Mouse (Mus musculus) CD4-positive helper T cell, adult 2 months (primary cell): ENCODE data around the gene Cep250.
A peak's percentile ranks its signal among the peaks of the same experiment; 100 is the strongest.

Experiments
- DNase-seq: peaks from one replicate; pipeline ENCODE4 v3.0.0-alpha.2; 2012; ENCODE audit warnings: low read depth, missing footprints, low spot score

Cep250 gene

DNA sequence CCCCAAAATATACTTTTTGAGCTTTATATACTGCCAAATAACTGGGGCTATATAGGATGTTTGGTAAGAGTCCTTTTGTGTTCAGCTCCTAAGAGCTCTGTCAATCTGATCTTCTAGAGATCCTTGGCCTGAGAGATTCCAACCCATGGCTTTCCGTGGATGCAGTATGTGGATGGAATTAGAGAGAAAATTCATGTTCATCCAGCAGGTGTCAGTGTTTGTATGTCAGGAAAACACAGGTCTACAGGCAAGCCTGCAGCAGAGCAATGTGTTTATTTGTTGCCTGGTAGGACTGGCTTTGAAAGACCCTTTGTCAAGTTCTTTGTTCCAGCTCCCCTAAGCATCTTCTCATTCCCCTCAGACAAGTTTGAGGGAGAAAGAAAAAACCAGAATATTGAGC is 6.7 kb downstream of the Cep250 start:
- no peak for DNase-seq

DNA sequence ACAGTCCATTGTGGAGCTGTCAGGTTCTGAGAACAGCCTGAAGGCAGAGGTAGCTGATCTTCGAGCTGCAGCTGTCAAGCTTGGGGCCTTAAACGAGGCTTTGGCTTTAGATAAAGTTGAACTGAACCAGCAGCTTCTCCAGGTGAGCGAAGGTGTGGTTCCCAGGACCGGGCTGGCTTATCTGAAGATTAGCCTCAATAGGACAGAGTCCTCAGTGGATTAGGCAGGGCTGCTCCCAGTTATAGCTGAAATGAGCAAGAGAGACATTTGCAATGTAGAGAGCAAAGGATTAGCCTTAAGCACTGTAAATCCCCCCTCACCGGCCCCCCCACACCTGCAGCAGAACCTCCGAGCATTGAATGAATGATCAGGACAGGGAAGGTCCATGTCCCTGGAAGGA is 17.1 kb downstream of the Cep250 start:
- no peak for DNase-seq

DNA sequence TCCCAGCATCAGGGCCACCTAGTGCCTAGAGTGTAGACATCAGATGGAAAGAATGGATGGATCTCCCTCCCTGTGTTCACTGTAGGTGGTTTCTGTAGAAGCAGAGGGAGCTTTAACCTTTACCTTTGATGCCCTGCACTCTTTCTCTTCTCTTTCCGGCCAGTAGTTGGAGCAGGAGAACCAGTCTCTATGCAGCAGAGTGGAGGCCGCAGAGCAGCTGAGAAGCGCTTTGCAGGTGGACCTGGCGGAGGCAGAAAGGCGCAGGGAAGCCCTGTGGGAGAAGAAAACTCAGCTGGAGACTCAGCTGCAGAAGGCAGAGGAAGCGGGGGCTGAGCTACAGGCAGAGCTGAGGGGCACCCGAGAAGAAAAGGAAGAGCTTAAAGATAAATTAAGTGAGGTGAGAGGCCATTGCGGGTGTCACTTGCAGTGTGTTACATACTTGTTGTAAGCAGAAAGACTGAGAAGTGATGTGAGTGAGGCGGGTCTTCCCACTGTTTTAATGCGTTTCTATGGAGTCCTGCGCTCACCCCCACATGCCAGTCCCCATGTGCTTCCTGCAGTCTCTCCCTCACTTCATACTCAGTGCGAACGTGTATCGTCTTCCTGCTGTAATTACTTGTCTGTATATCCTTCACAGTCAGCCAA is 18.0 kb downstream of the Cep250 start:
- DNase-seq: no peak

DNA sequence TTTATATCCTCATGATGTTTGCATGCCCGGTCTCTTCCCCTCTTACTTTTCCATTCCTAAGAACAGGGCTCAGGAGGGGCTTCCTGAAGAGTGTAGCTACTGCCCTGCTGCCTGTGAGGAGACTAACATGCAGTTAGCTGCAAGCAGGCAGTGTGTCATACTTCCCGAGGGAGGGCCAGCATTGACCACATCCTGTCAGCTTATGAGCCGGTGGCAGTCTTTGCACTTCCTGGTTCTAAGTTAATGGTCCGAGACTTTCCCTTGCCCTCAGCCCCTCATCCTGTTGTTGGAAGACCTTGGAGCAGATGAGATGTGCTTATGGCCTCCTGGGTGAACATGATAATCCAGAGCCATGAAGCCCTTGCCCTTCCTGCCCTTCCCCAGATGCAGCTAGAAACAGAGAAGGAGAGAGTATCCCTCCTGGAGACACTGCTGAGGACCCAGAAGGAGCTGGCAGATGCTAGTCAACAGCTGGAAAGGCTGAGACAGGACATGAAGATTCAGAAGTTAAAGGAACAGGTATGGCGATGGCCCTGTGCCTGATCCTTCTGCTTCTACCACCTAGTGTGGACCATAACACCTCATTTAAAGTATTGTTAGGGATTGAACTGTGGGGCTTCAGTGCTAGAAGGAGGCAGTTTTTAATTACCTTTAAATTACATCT is 23.2 kb downstream of the Cep250 start:
- DNase-seq: peak; percentile 84

DNA sequence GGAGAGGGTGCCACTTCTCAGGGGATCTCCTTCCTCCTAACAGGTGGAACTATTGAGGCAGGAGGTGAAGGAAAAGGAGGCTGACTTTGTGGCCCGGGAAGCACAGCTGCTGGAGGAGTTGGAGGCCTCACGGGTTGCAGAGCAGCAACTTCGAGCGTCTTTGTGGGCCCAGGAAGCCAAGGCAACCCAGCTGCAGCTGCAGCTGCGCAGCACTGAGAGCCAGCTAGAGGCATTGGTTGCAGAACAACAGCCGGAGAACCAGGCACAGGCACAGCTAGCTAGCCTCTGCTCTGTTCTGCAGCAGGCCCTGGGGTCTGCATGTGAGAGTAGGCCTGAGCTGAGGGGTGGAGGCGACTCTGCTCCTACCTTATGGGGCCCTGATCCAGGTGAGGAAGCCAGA is 29.5 kb downstream of the Cep250 start:
- DNase-seq: no peak

DNA sequence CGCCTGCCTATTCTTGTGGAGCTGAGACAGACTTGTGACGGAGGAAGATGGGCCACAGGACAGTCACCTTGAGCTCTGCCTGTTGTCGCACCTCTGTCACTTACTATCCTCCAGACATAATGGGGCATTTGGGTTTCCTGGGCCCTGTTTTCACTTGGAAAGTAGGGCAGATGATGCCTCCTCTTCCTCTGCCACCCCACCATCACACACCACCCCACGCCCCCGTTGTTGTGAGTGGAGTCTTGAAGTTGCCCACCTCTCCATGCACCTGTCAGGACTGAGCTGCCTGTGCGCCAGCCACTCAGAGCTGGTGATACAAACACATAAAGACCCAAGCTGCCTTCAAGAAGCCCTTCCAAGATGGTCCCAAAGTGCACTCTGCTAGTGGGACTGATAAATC is 30.9 kb downstream of the Cep250 start:
- no peak for DNase-seq

DNA sequence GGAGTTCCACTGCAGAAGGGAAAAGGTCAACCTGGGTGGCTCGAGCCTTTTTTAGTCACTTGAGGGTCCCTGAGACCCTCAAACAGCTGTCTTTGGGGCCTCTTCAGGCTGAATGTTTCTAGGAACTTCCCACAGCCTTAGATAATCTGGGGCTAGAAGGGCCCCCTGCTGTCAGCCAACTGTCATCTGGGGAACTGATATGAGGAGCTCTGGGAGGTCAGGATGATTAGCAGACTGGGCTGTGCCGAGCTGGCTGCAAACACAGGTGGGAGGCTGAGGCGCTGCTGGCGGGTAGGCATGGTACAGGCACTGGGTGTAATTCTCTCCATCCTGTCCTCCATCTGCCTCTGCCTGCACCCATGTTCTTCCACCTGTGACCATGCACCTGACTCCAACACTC is 32.8 kb downstream of the Cep250 start:
- DNase-seq: no peak

DNA sequence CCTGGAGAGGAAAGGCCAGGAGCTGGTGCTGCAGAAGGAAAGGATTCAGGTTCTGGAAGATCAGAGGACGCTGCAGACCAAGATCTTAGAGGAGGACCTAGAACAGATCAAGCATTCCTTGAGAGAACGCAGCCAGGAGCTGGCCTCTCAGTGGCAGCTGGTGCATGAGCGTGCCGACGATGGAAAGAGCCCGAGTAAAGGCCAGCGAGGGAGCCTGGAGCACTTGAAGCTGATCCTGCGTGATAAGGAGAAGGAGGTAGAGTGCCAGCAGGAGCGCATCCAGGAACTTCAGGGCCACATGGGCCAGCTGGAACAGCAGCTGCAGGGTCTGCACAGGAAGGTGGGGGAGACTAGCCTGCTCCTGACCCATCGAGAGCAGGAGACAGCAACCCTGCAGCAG is 34.9 kb downstream of the Cep250 start:
- DNase-seq: no peak

DNA sequence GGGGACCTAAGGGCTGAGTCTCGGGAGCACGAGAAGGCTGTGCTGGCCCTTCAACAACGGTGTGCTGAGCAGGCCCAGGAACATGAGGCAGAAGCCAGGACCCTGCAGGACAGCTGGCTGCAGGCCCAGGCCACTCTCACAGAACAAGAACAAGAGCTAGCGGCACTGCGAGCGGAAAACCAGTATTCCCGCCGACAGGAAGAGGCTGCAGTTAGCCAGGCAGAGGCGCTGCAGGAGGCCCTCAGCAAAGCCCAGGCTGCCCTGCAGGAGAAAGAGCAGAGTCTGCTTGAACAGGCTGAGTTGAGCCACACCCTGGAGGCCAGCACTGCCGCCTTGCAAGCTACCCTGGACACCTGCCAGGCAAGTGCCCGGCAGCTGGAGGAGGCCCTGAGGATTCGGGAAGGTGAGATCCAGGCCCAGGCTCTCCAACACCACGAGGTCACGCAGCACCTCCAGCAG is 35.6 kb downstream of the Cep250 start:
- DNase-seq: no peak

DNA sequence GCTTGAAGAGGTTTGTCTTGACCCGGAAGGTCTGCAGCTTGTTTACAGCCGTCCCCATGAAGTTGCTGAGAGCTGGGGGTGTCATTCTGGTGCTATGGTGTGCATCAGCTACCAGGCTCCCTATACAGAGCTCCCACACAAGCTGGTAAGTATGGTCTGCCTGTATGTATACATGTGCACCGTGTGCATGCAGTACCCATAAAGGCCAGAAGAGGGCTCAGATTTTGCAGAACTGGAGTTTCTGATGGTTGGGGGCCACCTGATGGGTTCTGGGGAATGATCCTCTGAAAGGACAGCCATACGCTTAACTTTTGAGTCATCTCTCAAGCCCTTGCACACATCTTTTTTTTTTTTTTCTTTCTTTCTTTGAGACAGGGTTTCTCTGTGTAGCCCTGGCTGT is 49.1 kb downstream of the Cep250 start:
- DNase-seq: peak; percentile 28

DNA sequence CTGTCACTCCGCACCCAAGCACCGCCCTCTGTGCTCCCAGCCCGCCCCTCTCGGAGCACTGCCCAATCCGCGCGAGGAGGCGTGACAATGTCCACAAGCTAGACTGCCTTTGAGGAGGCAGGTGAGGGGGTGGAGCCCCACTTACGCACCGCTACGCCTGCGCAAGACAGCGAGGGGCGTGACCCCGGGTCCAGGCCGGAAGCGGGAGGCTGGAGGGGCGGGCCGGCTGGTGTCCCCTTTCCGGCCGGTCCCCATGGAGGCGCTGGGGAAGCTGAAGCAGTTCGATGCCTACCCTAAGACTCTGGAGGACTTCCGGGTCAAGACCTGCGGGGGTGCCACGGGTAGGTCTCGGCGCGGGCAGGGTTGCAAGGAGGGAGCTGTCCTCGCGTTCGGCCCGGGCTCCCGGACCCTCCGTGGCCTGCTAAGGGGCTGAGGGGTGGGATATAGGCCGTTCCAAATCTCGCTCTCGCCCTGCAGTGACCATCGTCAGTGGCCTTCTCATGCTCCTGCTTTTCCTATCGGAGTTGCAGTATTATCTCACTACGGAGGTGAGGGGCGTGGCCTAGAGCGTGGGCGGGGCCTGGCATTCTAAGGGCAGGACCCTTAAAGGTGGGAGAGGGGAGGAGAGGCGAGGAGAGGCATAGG is 51.8 kb downstream of the Cep250 start, which contains the start of the genes 6430550D23Rik and Ergic3:
TSS of gene 6430550D23Rik (minus strand) at position 90 of the 645 bp plus-strand sequence.
TSS of gene Ergic3 (plus strand) at position 158 of the 645 bp plus-strand sequence.
- DNase-seq: peak; percentile 98

DNA sequence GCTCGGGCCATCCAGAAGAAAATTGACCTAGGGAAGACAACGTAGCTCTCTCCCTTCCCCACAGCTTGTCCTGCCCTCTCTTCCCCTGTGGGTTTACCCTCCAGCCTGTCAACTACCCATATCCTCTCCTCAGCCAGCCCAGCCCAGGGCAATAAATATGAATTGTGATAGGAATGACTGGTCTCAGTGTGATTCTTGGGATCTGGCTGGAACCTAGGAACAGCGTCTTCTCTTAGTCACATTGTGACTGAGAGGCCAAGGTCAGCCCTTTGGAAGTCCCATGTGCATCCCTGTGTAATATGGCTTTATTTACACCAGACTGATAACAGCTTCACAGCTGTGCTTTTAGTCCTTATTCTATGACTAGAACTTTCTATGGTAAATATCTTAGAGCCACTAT is 61.8 kb downstream of the Cep250 start:
- no peak for DNase-seq

DNA sequence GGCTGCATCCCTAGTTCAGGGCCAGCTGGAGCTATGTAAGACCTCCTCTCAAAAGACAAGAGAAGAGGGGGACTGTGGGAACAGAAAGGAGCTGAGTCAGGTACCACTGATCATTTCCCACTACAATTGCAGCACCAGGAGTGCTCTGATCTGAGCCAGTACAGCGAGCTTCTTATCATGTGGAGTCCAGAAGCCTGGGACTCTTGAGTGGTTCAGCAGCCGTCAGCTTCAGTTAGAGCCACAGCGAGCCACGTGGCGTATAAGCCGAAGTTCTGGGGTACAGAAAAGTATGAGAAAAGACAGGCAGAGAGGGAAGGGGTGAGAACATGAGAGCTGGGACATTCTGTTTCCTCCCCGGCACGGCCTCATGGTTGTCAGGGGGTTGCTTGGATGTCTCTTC is 65.0 kb downstream of the Cep250 start:
- DNase-seq: no peak

DNA sequence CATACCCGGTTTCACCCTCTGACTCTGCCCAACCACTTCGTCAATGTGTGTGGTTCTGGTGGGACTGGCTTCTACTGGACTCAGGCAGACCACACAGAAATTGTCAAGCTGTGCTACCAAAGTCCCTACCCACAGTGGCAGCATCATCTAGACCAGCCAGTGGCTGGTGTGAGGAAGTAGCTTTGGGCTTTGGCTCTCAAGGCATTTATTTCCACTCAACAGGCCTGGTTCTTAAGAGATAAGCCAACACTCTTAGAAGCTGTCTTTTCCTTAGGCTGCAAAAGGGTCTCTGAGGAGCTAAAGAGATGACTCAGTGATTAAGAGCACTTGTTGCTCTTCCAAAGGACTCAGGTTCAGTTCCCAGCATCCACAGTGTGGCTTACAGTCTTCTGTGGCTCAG is 65.5 kb downstream of the Cep250 start:
- DNase-seq: no peak

DNA sequence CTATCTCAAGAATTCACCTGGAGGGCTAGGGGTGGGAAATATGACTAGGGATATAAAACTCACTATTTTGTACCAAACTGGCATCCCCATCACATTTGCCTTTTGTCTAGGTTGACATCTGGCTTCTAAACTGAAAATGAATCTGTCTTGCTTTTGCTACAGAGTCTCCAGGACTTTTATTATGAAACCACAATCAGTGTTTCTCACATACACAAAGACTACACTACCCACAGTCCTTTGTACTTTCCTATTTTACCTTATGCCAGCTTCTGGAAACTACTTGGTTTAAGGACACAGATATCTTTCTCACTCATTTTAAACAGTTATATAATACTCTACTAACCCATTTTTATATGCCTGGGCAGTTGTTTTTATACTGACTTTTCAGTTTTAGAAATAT is 69.2 kb downstream of the Cep250 start:
- no peak for DNase-seq

DNA sequence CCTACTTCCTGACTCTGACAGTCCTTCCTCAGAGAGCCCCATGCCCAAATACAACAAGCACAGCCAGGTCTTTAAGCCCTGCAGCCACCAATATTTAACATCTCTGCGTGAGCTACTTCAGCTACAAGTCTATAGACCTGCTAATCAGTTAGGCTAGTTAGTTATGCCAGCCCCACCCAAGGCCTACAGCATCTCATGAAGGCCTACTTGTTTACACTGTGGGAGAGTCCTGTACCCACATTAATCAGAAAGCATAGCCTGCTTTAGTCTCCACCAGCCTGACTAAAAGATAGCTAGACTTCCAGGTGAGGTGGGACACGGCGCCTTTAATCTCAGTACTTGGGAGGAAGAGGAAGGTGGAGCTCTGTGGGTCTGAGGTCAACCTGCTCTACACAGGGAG is 83.1 kb downstream of the Cep250 start:
- DNase-seq: no peak

DNA sequence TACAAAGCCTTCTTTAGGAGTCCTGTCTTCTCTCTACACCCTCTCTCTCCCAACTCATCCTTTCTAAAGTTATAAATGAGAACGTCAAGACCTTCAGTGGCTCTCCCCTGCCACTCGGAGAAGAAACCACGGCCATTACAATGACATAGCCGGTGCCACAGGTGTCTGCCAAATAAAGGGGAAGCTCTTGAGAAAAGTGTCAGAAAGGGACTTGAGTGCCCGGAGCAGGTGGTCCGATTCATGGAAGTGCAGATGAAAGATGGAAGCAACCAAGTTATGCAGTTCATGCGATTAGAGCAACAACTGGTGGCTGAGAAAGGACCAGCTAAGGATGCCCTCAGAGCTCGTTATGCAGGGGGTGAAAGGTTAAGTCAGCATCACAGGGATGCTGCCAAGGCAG is 86.6 kb downstream of the Cep250 start:
- DNase-seq: no peak

DNA sequence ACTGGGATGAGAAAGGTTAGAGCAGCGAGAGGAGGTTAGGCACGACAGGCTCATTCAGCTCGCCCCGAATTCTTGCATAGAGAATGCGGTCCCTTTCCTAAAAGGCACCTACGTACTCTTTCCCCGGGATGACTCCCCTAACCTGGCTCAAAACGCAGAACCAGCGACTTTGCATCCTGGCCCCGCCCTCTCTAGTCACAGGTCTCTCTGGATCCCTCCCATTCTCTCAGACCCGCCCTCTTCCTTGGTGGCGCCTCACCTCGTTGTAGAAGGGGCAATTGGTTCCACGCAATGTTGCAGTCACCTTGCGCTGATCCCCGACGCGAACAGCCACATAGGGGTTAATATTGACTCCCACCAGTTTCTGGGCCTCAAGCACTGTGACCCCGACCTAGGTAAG is 91.7 kb downstream of the Cep250 start:
- DNase-seq: peak; percentile 43
